Mouse (Mus musculus): ENCODE measurements around the gene Papolg. TPM values are rescaled to one million over a fixed set of nuclear protein-coding genes. Genes with fewer than 3 reads are reported as not detected.

Papolg gene
- polyA plus RNA-seq, 1 experiment from 2014 or later = 7.3 TPM

DNA sequence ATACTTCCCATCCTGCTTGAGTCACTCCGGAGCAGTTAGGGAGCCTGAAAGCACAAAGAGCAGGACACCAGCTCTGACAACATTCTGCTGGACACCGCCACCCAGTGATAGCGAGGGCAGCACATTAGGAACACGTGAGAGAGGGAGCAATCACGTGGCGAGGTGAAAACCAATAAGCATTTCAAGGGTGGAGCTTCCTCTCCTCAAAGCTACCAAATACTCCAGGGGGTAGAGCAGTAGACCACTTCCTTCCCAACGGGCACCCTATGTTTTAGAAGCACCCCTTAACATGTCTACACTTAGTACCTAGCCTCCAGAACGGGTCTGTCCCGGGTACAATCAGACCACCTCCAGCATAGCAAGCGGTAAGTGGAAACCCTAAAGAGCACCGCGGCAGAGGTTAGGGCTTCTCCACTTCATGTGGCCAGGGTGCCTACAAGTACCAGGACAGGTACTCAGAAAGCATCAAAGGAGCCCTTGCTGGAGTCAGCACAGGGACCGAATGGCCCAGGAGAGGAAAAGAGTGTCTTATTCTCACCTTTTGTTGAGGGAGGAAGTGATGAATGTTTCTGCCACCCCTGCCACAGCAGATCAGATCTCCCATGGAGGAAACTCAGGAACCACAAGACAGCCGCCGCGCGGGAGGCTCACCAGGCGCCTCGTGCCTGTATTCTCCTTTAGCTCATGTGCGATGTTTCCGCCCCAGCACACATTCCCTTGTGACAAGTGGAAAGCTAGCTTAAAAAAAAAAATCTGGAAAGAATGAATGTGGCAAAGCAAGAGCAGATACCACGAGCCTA lies 48.8 kb downstream of the Papolg start:
- Histone ChIP-seq H3K4me3 (ENCODE audit: low read depth, low read length) (no peak overlapping the region), H3K4me1 (ENCODE audit: insufficient read depth, low read depth, low read length) (no peaks in the 10 kb centered on the region), H3K36me3 (ENCODE audit: insufficient read depth, low read length) (no peaks in the 10 kb centered on the region), H3K9ac (replicated peaks; ENCODE audit: low read depth) (no peak overlapping the region), H3K4me2 (replicated peaks; ENCODE audit: low read depth, low read length) (no peak overlapping the region), H3K27me3 (replicated peaks; ENCODE audit: insufficient read depth, low read length) (no peaks in the 10 kb centered on the region), H3K9me3 (ENCODE audit: low read length) (no peaks in the 10 kb centered on the region), H3K27ac (ENCODE audit: low read length) (no peak overlapping the region)
- DNase-seq (ENCODE audit: low spot score) = no peak
- 57% methylated on average over 22 of the region's 22 CpGs for WGBS
- ATAC-seq = peak; percentile 25
- no peak for TF ChIP-seq EP300 (IDR thresholded peaks at IDR 0.05)
- no peak for TF ChIP-seq CTCF (IDR thresholded peaks at IDR 0.05)

DNA sequence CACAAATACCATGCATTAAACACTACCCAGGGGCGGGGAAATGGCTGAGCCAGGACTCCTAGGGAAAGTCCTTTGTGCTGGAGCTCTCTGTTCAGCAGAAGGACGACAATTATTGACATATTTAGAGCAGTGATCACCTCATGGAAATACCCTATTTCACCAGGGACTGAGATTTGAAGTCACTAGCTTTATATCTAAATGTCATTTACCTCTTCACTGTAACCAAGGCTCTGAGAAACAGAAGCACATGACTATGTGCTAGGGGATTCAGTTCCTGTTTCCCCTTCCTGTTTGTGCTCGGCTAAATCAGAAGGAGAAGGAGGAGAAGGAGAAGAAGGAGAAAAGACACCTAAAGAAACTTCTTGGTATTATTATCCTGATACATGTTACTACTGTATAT lies 71.8 kb downstream of the Papolg start:
- DNase-seq (ENCODE audit: low spot score) (no peak), ATAC-seq (no peak)
- no peak overlapping the region for H3K27ac ChIP-seq (ENCODE audit: low read length)
- no peak overlapping the region for H3K4me2 ChIP-seq (replicated peaks; ENCODE audit: low read depth, low read length)
- no peaks in the 10 kb centered on the region for H3K27me3 ChIP-seq (replicated peaks; ENCODE audit: insufficient read depth, low read length)
- H3K9ac ChIP-seq (replicated peaks; ENCODE audit: low read depth) = no peak overlapping the region
- no peaks in the 10 kb centered on the region for H3K4me1 ChIP-seq (ENCODE audit: insufficient read depth, low read depth, low read length)
- H3K4me3 ChIP-seq (ENCODE audit: low read depth, low read length) = no peak overlapping the region
- H3K9me3 ChIP-seq (ENCODE audit: low read length) = no peaks in the 10 kb centered on the region
- no peaks in the 10 kb centered on the region for H3K36me3 ChIP-seq (ENCODE audit: insufficient read depth, low read length)
- TF ChIP-seq CTCF (IDR thresholded peaks at IDR 0.05) = no peak
- no peak for TF ChIP-seq EP300 (IDR thresholded peaks at IDR 0.05)
- 60% methylated on average over 3 of the region's 3 CpGs for WGBS

DNA sequence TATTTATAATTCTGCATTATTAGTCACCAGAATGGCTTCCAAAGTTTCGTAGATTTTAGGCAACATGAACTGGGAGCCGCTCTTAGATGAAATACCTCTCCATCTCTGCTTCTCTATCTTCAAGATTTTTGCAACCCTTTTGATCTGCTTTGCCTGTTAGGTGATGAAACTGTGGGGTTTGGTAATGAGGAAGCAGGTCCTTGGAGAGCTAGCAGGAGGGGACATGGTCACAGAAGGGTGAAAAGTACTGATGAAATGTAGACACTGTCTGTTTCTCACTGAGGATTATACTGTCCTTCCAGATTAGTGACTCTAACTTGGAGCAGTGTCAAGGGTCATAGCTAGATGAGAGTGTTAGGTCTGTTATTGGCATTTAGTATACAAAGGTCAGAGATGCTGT lies 73.4 kb downstream of the Papolg start:
- H3K4me3 ChIP-seq (ENCODE audit: low read depth, low read length) = no peak overlapping the region
- H3K9me3 ChIP-seq (ENCODE audit: low read length) = no peaks in the 10 kb centered on the region
- no peak overlapping the region for H3K9ac ChIP-seq (replicated peaks; ENCODE audit: low read depth)
- H3K4me1 ChIP-seq (ENCODE audit: insufficient read depth, low read depth, low read length) = no peaks in the 10 kb centered on the region
- TF ChIP-seq CTCF (IDR thresholded peaks at IDR 0.05) = no peak
- TF ChIP-seq EP300 (IDR thresholded peaks at IDR 0.05) = no peak
- ATAC-seq = no peak
- no peak overlapping the region for H3K4me2 ChIP-seq (replicated peaks; ENCODE audit: low read depth, low read length)
- H3K36me3 ChIP-seq (ENCODE audit: insufficient read depth, low read length) = no peaks in the 10 kb centered on the region
- WGBS = 87% methylated on average over 2 of the region's 2 CpGs
- no peaks in the 10 kb centered on the region for H3K27me3 ChIP-seq (replicated peaks; ENCODE audit: insufficient read depth, low read length)
- no peak overlapping the region for H3K27ac ChIP-seq (ENCODE audit: low read length)
- no peak for DNase-seq (ENCODE audit: low spot score)

DNA sequence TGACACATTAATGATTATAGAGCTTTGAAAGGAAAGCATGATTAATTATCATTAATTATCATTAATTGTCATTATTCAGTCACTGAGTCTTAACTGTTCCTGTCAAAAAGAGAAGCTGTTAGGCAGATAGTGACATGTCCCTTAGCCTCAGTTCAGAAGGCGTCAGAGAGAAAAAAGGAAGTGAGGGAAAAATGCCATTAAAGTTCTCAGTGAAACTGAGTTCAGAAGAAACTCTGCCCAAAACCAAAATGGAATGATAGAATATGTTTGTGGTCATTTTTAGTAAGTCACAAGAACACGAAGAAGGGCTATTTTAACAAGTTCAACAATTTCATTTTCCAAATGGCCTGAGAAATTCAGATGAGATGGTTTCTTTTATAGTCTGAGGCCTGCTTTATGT lies 74.1 kb downstream of the Papolg start:
- Histone ChIP-seq H3K36me3 (ENCODE audit: insufficient read depth, low read length) (no peaks in the 10 kb centered on the region), H3K4me3 (ENCODE audit: low read depth, low read length) (no peak overlapping the region), H3K4me1 (ENCODE audit: insufficient read depth, low read depth, low read length) (no peaks in the 10 kb centered on the region), H3K27ac (ENCODE audit: low read length) (no peak overlapping the region), H3K9me3 (ENCODE audit: low read length) (no peaks in the 10 kb centered on the region), H3K9ac (replicated peaks; ENCODE audit: low read depth) (no peak overlapping the region), H3K4me2 (replicated peaks; ENCODE audit: low read depth, low read length) (no peak overlapping the region), H3K27me3 (replicated peaks; ENCODE audit: insufficient read depth, low read length) (no peaks in the 10 kb centered on the region)
- no peak for TF ChIP-seq EP300 (IDR thresholded peaks at IDR 0.05)
- no peak for TF ChIP-seq CTCF (IDR thresholded peaks at IDR 0.05)
- DNase-seq (ENCODE audit: low spot score) (no peak), ATAC-seq (no peak)
- WGBS = 58% methylated on average over 2 of the region's 2 CpGs

DNA sequence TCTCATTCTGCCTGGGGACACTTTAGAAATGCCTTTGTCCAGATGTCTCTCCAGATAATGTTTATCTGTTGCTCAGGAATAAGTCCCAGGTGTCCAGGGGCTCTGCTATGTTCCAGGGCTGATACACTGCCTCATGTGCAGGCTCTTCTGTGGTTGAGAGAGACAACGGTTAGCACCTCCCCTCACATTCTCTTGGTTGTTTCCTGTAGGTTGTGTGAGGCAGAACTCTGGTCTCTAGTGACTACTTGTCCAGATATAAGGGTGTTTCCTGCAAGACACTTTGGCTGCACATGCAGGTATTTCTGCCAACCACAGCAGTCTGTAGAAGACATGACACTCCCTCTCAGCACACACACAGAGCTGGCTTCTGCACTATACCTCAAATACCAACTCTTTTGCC lies 76.3 kb downstream of the Papolg start:
- TF ChIP-seq EP300 (IDR thresholded peaks at IDR 0.05) (no peak), CTCF (IDR thresholded peaks at IDR 0.05) (no peak)
- H3K27me3 ChIP-seq (replicated peaks; ENCODE audit: insufficient read depth, low read length) = no peaks in the 10 kb centered on the region
- ATAC-seq (no peak), DNase-seq (ENCODE audit: low spot score) (no peak)
- H3K27ac ChIP-seq (ENCODE audit: low read length) = no peak overlapping the region
- 64% methylated on average over 1 of the region's 1 CpGs for WGBS
- H3K36me3 ChIP-seq (ENCODE audit: insufficient read depth, low read length) = no peaks in the 10 kb centered on the region
- H3K4me2 ChIP-seq (replicated peaks; ENCODE audit: low read depth, low read length) = no peak overlapping the region
- no peak overlapping the region for H3K4me3 ChIP-seq (ENCODE audit: low read depth, low read length)
- no peak overlapping the region for H3K9ac ChIP-seq (replicated peaks; ENCODE audit: low read depth)
- no peaks in the 10 kb centered on the region for H3K4me1 ChIP-seq (ENCODE audit: insufficient read depth, low read depth, low read length)
- H3K9me3 ChIP-seq (ENCODE audit: low read length) = no peaks in the 10 kb centered on the region

Other genes starting within 250 kb of the Papolg start
- 11.1 and 11.7 TPM in 2 replicates for gene Pus10, start 229.6 kb downstream of the Papolg start, polyA plus RNA-seq (2015; fragmentation: Nextera tagmentation; extraction: Ambion mirVana)
- 22.2 and 31.8 TPM in 2 replicates for gene Pex13, start 229.3 kb downstream of the Papolg start, polyA plus RNA-seq (2015; fragmentation: Nextera tagmentation; extraction: Ambion mirVana)
- 1.1 and 1.6 TPM in 2 replicates for gene Rel, start 124.3 kb downstream of the Papolg start, polyA plus RNA-seq (2015; fragmentation: Nextera tagmentation; extraction: Ambion mirVana)
- gene A830031A19Rik, start 179.8 kb upstream of the Papolg start, polyA plus RNA-seq (2015; fragmentation: Nextera tagmentation; extraction: Ambion mirVana) = not detected in 2 replicates
- 2.4 and 2.6 TPM in 2 replicates for gene Bcl11a, start 182.8 kb upstream of the Papolg start, polyA plus RNA-seq (2015; fragmentation: Nextera tagmentation; extraction: Ambion mirVana)